Mouse (Mus musculus): ENCODE results near the gene Ccdc163. TPM values are rescaled to one million over a fixed set of nuclear protein-coding genes. Genes with fewer than 3 reads are reported as not detected.

Gene Ccdc163
- polyA plus RNA-seq (2014; fragmentation: Illumina TruSeq; extraction: RNeasy Lipid Tissue Mini Kit (QIAGEN cat#74804); ENCODE audit: low replicate concordance) = 9.4 TPM

DNA sequence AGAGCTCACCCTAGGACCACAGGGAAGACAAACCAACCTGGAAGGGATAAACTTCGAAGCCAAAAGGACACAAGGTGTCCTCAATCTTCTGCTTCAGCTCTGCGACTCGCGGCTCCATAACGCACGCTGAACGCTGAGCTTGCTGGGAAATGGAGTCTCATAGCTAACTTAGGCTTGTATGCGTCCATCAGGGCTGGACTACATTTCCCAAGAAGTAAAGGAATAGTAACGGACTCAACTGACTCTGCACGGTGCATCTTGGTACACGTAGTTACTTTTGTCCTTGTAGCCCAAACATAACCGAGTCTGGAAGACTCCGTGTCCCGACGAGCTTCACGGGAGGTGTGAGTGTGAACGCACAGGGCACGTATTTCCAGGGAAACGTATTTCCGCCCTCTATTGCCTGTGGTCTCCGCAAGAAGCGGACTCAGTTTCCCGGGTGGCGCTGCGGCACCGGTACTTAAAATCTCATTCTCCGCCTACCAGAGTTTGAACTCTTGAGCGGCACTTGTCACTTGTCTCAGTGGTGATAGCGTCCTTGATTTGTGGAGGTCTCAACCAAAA, at the start of gene Ccdc163, which contains the start of gene Mmachc:
TSS of gene Ccdc163 (plus strand) at position 309 of the 564 bp plus-strand sequence.
TSS of gene Mmachc (minus strand) at position 206 of the 564 bp plus-strand sequence.

GRCm38 (mm10) chr4:116685402-116686061, 22.8 kb upstream of the Ccdc163 start, which contains the start of gene Prdx1:
TSS of gene Prdx1 (plus strand) at chr4:116685544.

GRCm38 (mm10) chr4:116720343-116721097, 12.2 kb downstream of the Ccdc163 start, which contains the start of gene Tesk2:
TSS of gene Tesk2 (plus strand) at chr4:116720948.

Other genes with a start within 250 kb of the Ccdc163 start
- 26.9 TPM for gene Mast2, start 244.3 kb upstream of the Ccdc163 start, polyA plus RNA-seq (2014; fragmentation: Illumina TruSeq; extraction: RNeasy Lipid Tissue Mini Kit (QIAGEN cat#74804); ENCODE audit: low replicate concordance)
- 16.1 TPM for gene Ipp, start 201.0 kb upstream of the Ccdc163 start, polyA plus RNA-seq (2014; fragmentation: Illumina TruSeq; extraction: RNeasy Lipid Tissue Mini Kit (QIAGEN cat#74804); ENCODE audit: low replicate concordance)
- gene Tmem69, start 152.6 kb upstream of the Ccdc163 start, polyA plus RNA-seq (2014; fragmentation: Illumina TruSeq; extraction: RNeasy Lipid Tissue Mini Kit (QIAGEN cat#74804); ENCODE audit: low replicate concordance) = 88.8 TPM
- 127 TPM for gene Gpbp1l1, start 150.9 kb upstream of the Ccdc163 start, polyA plus RNA-seq (2014; fragmentation: Illumina TruSeq; extraction: RNeasy Lipid Tissue Mini Kit (QIAGEN cat#74804); ENCODE audit: low replicate concordance)
- 4.0 TPM for gene Ccdc17, start 111.9 kb upstream of the Ccdc163 start, polyA plus RNA-seq (2014; fragmentation: Illumina TruSeq; extraction: RNeasy Lipid Tissue Mini Kit (QIAGEN cat#74804); ENCODE audit: low replicate concordance)
- 107 TPM for gene Nasp, start 80.6 kb upstream of the Ccdc163 start, polyA plus RNA-seq (2014; fragmentation: Illumina TruSeq; extraction: RNeasy Lipid Tissue Mini Kit (QIAGEN cat#74804); ENCODE audit: low replicate concordance)
- 749 TPM for gene Akr1a1, start 56.8 kb upstream of the Ccdc163 start, polyA plus RNA-seq (2014; fragmentation: Illumina TruSeq; extraction: RNeasy Lipid Tissue Mini Kit (QIAGEN cat#74804); ENCODE audit: low replicate concordance)
- 6,887 TPM for gene Prdx1, start 23.0 kb upstream of the Ccdc163 start, polyA plus RNA-seq (2014; fragmentation: Illumina TruSeq; extraction: RNeasy Lipid Tissue Mini Kit (QIAGEN cat#74804); ENCODE audit: low replicate concordance)
- 14.8 TPM for gene Mmachc, start 103 bp upstream of the Ccdc163 start, polyA plus RNA-seq (2014; fragmentation: Illumina TruSeq; extraction: RNeasy Lipid Tissue Mini Kit (QIAGEN cat#74804); ENCODE audit: low replicate concordance)
- 11.7 TPM for gene Tesk2, start 12.4 kb downstream of the Ccdc163 start, polyA plus RNA-seq (2014; fragmentation: Illumina TruSeq; extraction: RNeasy Lipid Tissue Mini Kit (QIAGEN cat#74804); ENCODE audit: low replicate concordance)
- gene Toe1, start 99.1 kb downstream of the Ccdc163 start, polyA plus RNA-seq (2014; fragmentation: Illumina TruSeq; extraction: RNeasy Lipid Tissue Mini Kit (QIAGEN cat#74804); ENCODE audit: low replicate concordance) = 2.6 TPM
- gene Mutyh, start 99.2 kb downstream of the Ccdc163 start, polyA plus RNA-seq (2014; fragmentation: Illumina TruSeq; extraction: RNeasy Lipid Tissue Mini Kit (QIAGEN cat#74804); ENCODE audit: low replicate concordance) = not detected
- 0.30 TPM for gene Hpdl, start 113.2 kb downstream of the Ccdc163 start, polyA plus RNA-seq (2014; fragmentation: Illumina TruSeq; extraction: RNeasy Lipid Tissue Mini Kit (QIAGEN cat#74804); ENCODE audit: low replicate concordance)
- gene Zswim5, start 168.9 kb downstream of the Ccdc163 start, polyA plus RNA-seq (2014; fragmentation: Illumina TruSeq; extraction: RNeasy Lipid Tissue Mini Kit (QIAGEN cat#74804); ENCODE audit: low replicate concordance) = 9.9 TPM

All from small intestine, adult 10 weeks (tissue).